In the genomic region with DNA sequence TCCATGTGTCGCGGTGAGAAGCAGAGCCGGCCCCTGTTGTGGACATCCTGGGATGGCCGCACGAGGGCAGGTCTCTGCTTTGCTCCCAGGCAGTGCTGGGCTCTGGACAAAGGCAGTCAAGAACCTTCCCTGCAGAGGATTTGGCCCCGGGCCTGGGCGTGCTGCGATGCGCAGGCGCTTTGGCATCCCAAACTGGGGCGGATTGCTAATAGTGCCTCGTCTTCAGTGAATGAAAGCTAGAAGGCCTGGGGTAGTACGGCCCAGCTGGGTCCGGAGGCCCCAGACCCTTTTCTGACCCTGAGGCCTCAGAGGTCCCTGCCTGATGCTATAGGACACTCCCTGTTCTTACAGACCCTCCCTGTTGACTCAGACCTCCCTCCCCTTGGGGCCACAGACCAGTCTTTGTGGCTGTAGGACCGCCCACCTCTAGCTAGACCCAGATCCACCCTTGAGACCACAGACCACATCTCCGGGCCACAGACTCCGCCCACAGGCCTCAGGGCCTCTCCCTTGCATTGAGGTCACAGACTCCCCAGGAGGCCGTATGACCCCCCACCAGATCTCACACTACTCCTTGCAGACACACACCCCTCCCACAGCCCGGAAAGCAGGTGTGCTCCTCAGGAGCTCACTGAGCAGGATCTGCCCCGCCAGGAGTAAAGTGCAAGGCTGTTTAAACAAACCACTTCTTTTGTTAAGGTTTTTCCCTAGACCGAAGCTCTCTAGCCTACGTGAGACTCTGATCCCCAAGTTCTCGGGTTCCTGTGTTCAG, we compare ENCODE assay signal across 8 mouse cellular contexts. TPM values are rescaled to one million over a fixed set of nuclear protein-coding genes. Genes with fewer than 3 reads are reported as not detected.
DNase-seq lines count a peak whose midpoint lies in the region; ATAC-seq and TF ChIP-seq lines count a peak whose summit lies in the region.

No protein-coding gene starts in this region.

- H3K27me3 ChIP-seq in forebrain, embryonic 12.5 days = peaks cover 19% of the 10 kb centered on the region
- peaks cover 21% of the 10 kb centered on the region for H3K27me3 ChIP-seq in heart, embryonic 16.5 days (ENCODE audit: control insufficient read depth, insufficient read depth, low read length)
- H3K27me3 ChIP-seq in lung, postnatal 0 days (replicated peaks; ENCODE audit: insufficient read depth, low read length) = no peaks in the 10 kb centered on the region; the same call in 1 of the 2 replicates

- ATAC-seq in forebrain, embryonic 12.5 days (ENCODE audit: low FRiP score) = peak; percentile 16; the same call in 1 of the 2 replicates
- ATAC-seq in heart, embryonic 16.5 days (replicated peaks; ENCODE audit: extremely low read depth, insufficient read depth, low FRiP score) = peak; percentile 45; the same call in 1 of the 2 replicates
- ATAC-seq in lung, postnatal 0 days = 0 out of 2 replicates have a peak, but pooled peaks have one; percentile 9

- peak overlapping the region; percentile 59 for H3K27ac ChIP-seq in forebrain, embryonic 12.5 days
- no peak overlapping the region for H3K27ac ChIP-seq in heart, embryonic 16.5 days (ENCODE audit: low read length)
- no peak overlapping the region for H3K27ac ChIP-seq in lung, postnatal 0 days (ENCODE audit: low read length)

- peak overlapping the region; percentile 14; the same call in 1 of the 2 replicates for H3K9ac ChIP-seq in forebrain, embryonic 12.5 days
- H3K9ac ChIP-seq in heart, embryonic 16.5 days (ENCODE audit: low read length) = no peak overlapping the region
- H3K9ac ChIP-seq in lung, postnatal 0 days (replicated peaks; ENCODE audit: low read depth) = no peak overlapping the region

- no peak overlapping the region for H3K4me3 ChIP-seq in forebrain, embryonic 12.5 days (replicated peaks)
- no peak overlapping the region for H3K4me3 ChIP-seq in heart, embryonic 16.5 days (ENCODE audit: low read length)
- H3K4me3 ChIP-seq in lung, postnatal 0 days (ENCODE audit: low read depth, low read length) = no peak overlapping the region

- peak overlapping the region; percentile 65 for H3K4me2 ChIP-seq in forebrain, embryonic 12.5 days
- peak overlapping the region; percentile 29; the same call in 1 of the 2 replicates for H3K4me2 ChIP-seq in heart, embryonic 16.5 days (ENCODE audit: low read depth, low read length)
- H3K4me2 ChIP-seq in lung, postnatal 0 days (replicated peaks; ENCODE audit: low read depth, low read length) = no peak overlapping the region

- TF ChIP-seq CTCF in lung, postnatal 0 days (IDR thresholded peaks at IDR 0.05) = peak; percentile 45; the same call in 1 of the 2 replicates

- WGBS in forebrain, embryonic 12.5 days = 4% methylated on average over 23 of the region's 23 CpGs
- whole genome bisulfite sequencing in heart, embryonic 16.5 days = 21% methylated on average over 23 of the region's 23 CpGs
- 29% methylated on average over 23 of the region's 23 CpGs for WGBS in lung, postnatal 0 days

- H3K36me3 ChIP-seq in forebrain, embryonic 12.5 days (replicated peaks) = no peaks in the 10 kb centered on the region
- H3K36me3 ChIP-seq in heart, embryonic 16.5 days (ENCODE audit: control insufficient read depth, insufficient read depth) = no peaks in the 10 kb centered on the region
- H3K36me3 ChIP-seq in lung, postnatal 0 days (ENCODE audit: insufficient read depth, low read length) = no peaks in the 10 kb centered on the region

- peak; percentile 91 for DNase-seq in Muller cell, postnatal 12 days (ENCODE audit: inconsistent ontology term)
- DNase-seq in c-Kit-positive CD71-negative TER-119-negative erythroid progenitor cells, embryonic 14.5 days (ENCODE audit: low read depth) = peak; percentile 40
- peak; percentile 80 for DNase-seq in kidney, postnatal 10 days
- peak; percentile 37 for DNase-seq in lung, postnatal 0 days (ENCODE audit: low spot score)
- DNase-seq in right cerebral cortex, postnatal 14 days = peak; percentile 51
- no peak for DNase-seq in adipocyte (ENCODE audit: low spot score)

- H3K4me1 ChIP-seq in forebrain, embryonic 12.5 days = peaks cover 52% of the 10 kb centered on the region
- peaks cover 21% of the 10 kb centered on the region for H3K4me1 ChIP-seq in heart, embryonic 16.5 days (ENCODE audit: control insufficient read depth, insufficient read depth, low read length)
- no peaks in the 10 kb centered on the region for H3K4me1 ChIP-seq in lung, postnatal 0 days (ENCODE audit: insufficient read depth, low read depth, low read length)

- H3K9me3 ChIP-seq in forebrain, embryonic 12.5 days = no peaks in the 10 kb centered on the region
- H3K9me3 ChIP-seq in heart, embryonic 16.5 days (replicated peaks; ENCODE audit: control insufficient read depth, low read length) = no peaks in the 10 kb centered on the region
- H3K9me3 ChIP-seq in lung, postnatal 0 days (ENCODE audit: low read length) = no peaks in the 10 kb centered on the region

- no peak for TF ChIP-seq EP300 in lung, postnatal 0 days (IDR thresholded peaks at IDR 0.05)

RNA-seq across cellular contexts. Expression of a gene that starts 1.4 kb away (rescaled TPM):
- polyA plus RNA-seq in forebrain, embryonic 12.5 days (2016; fragmentation: Nextera tagmentation; extraction: Ambion mirVana) = 25.5 and 28.7 TPM in 2 replicates
- polyA plus RNA-seq in heart, embryonic 16.5 days (2015; fragmentation: Nextera tagmentation; extraction: Ambion mirVana) = 23.8 and 27.0 TPM in 2 replicates
- 38.4 and 54.8 TPM in 2 replicates for polyA plus RNA-seq in lung, postnatal 0 days (2015; fragmentation: Nextera tagmentation; extraction: Ambion mirVana)

RNA-seq across cellular contexts. Expression of a gene that starts 49.2 kb away (rescaled TPM):
- polyA plus RNA-seq in forebrain, embryonic 12.5 days (2016; fragmentation: Nextera tagmentation; extraction: Ambion mirVana) = 0.56 TPM in 1 of 2 replicates, not detected in the other
- polyA plus RNA-seq in heart, embryonic 16.5 days (2015; fragmentation: Nextera tagmentation; extraction: Ambion mirVana) = 0.16 and 0.37 TPM in 2 replicates
- 4.6 and 5.7 TPM in 2 replicates for polyA plus RNA-seq in lung, postnatal 0 days (2015; fragmentation: Nextera tagmentation; extraction: Ambion mirVana)
